Mouse (Mus musculus) granulocyte monocyte progenitor cell, adult 5-6 weeks (primary cell): ENCODE results near the gene Maip1. TPM values are rescaled to one million over a fixed set of nuclear protein-coding genes. Genes with fewer than 3 reads are reported as not detected.

ENCODE experiments used
- ATAC-seq: replicated peaks from 2 replicates; pipeline ENCODE4 v1.8.0; 2016; ENCODE audit warnings: mild to moderate bottlenecking, moderate TSS enrichment, inconsistent platforms; ENCODE audit not compliant: poor library complexity, severe bottlenecking
- total RNA-seq, 2 experiments: library from RNA; stranded (forward) in 1 of 2; stranded (reverse) in 1 of 2; fragments of 200-712, 200-1000 nt in 1 of 2; fragments of >200 nt in 1 of 2; fragmentation: Nextera tagmentation in 1 of 2; gene quantifications; 2 replicates each; pipeline ENCODE4 v1.2.3; 2014 to 2017

The Maip1 gene
- 10.2 and 11.4 TPM in 2 replicates for total RNA-seq (2014; fragmentation: Nextera tagmentation)
- 11.2 and 11.6 TPM in 2 replicates for total RNA-seq (2017)

DNA sequence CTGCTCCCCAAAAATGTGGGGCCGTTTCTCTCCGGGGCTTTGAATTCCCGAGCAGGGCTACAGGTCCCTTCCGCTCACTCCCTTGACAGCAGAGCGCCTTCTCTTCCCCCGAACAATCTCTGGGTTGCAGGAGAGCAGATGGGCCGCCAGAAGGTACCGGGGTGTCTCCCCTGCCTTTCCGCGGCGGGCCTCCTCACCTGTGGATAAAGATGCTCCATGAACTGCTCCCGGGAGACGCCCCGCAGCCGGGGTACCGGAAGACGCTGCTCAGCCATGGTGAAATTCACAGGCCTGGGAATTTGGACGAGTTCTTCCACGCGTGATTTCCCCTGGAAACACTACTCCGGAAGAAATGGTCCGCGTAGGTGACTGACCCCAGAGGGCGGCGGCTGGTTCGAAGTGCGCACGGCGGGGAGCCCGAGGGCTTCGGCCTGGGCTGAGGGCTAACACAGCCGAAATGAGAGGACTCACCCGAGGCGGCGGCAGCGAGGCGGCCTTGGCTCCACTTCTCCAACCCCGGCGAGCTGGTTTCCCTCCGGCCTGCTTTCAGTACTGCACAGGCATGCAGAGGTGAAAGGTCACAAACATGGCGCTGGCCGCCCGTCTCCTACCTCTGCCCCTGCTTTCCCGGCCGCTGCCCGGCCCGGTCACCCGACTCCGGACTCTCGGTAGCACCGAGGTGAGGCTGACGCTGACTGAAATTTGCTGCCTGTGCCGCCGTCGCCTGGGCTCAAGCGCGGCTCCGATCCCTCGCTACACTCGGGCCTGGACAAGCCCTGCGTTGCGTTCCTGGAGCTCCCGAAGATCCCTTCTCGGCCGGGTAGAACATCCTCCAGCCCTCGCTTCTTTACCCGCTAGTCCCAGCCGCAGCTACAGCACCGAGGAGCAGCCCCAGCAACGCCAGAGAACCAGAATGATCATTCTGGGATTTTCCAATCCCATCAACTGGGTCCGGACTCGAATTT lies at the start of gene Maip1, which contains the start of gene Tyw5:
Gene Maip1 (plus strand): TSS at position 142 of the 965 bp plus-strand sequence.
Gene Tyw5 (minus strand): TSS at position 915 of the 965 bp plus-strand sequence.
- ATAC-seq, result peak; percentile 94

DNA sequence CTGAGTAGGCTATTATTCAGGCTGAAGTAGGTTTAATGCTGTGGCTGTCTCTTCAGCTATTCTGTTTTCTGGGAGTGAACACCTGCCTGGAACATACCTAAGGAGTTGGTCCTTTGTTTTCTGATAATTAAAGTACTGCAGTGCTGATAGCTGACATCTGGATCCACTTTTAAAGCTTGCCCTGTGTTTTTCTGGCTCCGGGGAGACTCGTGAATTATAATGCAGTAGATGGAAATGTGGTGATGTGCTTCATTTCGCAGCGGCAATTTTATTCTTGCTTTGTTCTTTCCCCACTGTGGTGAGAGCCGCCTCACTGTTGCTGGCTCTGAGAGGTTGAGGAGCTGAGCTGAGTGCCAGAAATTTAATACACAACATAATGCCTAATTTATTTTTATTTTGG lies 47.6 kb upstream of the Maip1 start:
- no peak for ATAC-seq

- ATAC-seq, result peak; percentile 50; the same call in 1 of the 2 replicates
These were observed 38.7 kb upstream of the Maip1 start for GRCm38 (mm10) chr1:57367446-57367845.

GRCm38 (mm10) chr1:57369111-57369510 lies 37.0 kb upstream of the Maip1 start:
- ATAC-seq, result no peak

DNA sequence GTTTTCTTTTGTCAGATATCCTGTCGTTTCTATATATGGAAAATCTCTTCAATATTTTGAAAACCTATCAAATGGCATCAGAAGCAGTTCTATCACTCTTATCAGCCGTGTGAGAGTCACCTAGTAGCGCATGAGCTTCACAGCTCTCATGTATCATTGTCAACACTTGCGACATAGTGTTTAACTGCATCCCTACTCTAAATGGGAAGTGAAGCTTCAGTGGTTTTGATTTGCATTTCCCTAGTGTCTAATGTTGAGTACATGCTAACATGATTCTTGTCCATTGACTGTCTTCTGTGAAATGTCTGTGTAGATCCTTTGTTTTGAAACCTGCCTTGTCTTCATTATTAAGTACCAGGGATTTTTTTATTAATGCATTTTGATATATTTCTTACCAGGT lies 35.7 kb upstream of the Maip1 start:
- peak; percentile 96 for ATAC-seq

- ATAC-seq, result no peak
These were observed 30.9 kb upstream of the Maip1 start for GRCm38 (mm10) chr1:57375276-57375675.

GRCm38 (mm10) chr1:57376806-57377205 lies 29.3 kb upstream of the Maip1 start:
- ATAC-seq, result no peak

GRCm38 (mm10) chr1:57377376-57378341 lies 28.5 kb upstream of the Maip1 start, which contains the start of gene 1700066M21Rik:
Gene 1700066M21Rik (plus strand): TSS chr1:57377620.
- peak; percentile 95 for ATAC-seq

- ATAC-seq, result no peak
These were observed 19.6 kb upstream of the Maip1 start for GRCm38 (mm10) chr1:57386519-57386918.

DNA sequence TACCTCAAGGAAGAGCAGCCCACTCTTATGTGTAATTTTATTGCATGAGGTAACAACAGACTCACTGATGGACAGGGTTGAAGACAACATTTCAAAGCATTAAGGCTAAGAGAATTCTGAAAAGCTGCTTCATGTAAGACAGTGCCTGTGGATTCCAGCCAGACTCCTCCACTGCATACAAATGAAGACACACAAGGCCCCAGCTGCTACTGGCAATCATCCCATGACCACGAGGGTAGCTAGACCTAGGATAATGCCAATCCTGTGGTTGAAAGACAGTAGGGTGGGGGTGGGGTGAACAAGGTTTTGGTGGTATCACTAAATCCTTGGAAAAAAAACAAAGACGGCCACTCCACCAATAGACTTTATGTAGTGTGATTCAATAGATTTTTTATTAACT lies 18.3 kb upstream of the Maip1 start:
- ATAC-seq, result no peak

GRCm38 (mm10) chr1:57388402-57389155 lies 17.5 kb upstream of the Maip1 start:
- ATAC-seq, result no peak

- no peak for ATAC-seq
These were observed 14.9 kb upstream of the Maip1 start for GRCm38 (mm10) chr1:57390993-57391790.

DNA sequence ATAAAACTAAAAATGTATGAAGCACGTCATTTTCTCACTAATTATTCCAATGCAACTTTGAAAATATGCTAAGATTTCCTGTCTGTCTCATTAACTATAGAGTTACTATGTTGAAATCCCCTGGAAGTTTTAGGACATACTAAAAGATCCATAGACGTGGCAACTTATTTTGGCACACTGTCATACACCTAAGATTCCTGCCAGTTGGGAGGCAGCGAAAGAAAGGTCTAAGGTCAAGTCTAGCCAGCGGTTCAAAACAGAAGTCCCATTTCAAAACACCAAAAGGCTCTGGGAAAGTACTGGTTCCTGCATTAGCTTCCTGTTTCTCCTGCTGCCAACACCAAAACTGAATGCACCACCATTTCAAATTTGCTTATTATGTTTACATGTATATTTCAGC lies 13.7 kb upstream of the Maip1 start:
- ATAC-seq, result peak; percentile 25

- peak; percentile 90 for ATAC-seq
These were observed 12.1 kb upstream of the Maip1 start for GRCm38 (mm10) chr1:57394051-57394450.

- ATAC-seq, result no peak
These were observed 5.8 kb upstream of the Maip1 start for GRCm38 (mm10) chr1:57400321-57400720.

- ATAC-seq, result no peak
These were observed 5.3 kb upstream of the Maip1 start for GRCm38 (mm10) chr1:57400877-57401276.

- no peak for ATAC-seq
These were observed 4.0 kb upstream of the Maip1 start for GRCm38 (mm10) chr1:57402116-57402515.

DNA sequence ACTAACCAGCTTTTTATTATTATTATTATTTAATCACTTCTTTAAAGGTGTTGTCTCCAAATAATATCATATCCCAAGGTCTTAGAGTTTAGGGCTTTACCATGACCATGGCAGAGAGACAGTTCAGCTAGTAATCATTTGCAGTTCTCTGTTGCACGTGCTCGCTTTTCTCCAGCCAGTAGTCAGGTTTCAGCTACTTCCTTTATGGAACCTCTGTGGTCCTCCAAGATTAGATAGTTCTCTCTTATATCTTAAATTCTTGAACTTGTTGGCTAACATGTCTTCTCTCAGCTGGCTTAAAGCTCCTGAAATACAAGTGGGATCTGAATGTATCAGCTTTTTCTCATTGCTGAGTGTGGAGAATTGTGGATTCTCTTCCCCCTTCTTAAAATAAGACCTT lies 2.9 kb downstream of the Maip1 start:
- ATAC-seq, result no peak

DNA sequence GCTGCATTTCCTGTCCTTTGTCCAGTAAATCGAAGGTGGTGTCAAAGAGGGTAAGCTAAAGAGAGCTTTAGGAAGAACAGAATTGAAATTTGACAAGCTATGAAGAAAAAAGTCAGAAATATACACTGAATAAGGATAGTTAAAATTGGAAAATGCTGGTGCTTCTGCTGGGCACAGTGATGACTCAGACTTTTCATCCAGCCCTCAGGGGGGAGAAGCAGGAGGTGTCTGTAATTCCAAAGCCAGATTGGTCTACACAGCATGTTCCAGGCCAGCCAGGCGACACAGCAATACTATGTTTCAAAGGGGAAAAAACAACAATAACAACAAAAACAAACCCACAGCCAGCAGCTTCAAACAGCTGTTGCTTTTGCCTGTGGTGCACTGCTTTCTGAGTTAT lies 7.3 kb downstream of the Maip1 start:
- no peak for ATAC-seq
